Mouse (Mus musculus) MEL (cell line): ENCODE measurements at regions not wholly inside any gene's neighbourhood (a gene's known extent, or its start where the extent isn't known, plus 50 kb on each side); places are given as distances from the start of the nearest gene placed in this dataset.

Experiments used
- DNase-seq: peaks from one replicate; pipeline ENCODE4 v3.0.0; 2011; ENCODE audit warnings: low read depth, low spot score
- H3K27ac ChIP-seq: 2 replicates; pipeline ENCODE4 v1.5.1; 2012; ENCODE audit warnings: low read depth, mild to moderate bottlenecking, control low read depth, low read length, moderate library complexity; ENCODE audit not compliant: control insufficient read depth
- H3K27me3 ChIP-seq, 2 experiments: fragments of 150-350 bp in 1 of 2; sonication (generic) in 1 of 2; 2 replicates each; pipeline ENCODE4 v1.6.1; 2012; ENCODE audit warnings: low read length in 2 of 2, mild to moderate bottlenecking in 2 of 2, improper control_type of control experiment in 1 of 2, moderate library complexity in 1 of 2; ENCODE audit not compliant: insufficient read depth in 2 of 2, control insufficient read depth in 1 of 2
- H3K36me3 ChIP-seq, 2 experiments: 2 replicates each; pipeline ENCODE4 v1.6.1; 2012 to 2014; ENCODE audit warnings: low read length in 2 of 2, improper control_type of control experiment in 1 of 2, inconsistent platforms in 1 of 2, mild to moderate bottlenecking in 1 of 2; ENCODE audit not compliant: insufficient read depth in 2 of 2, control insufficient read depth in 1 of 2
- H3K4me1 ChIP-seq, 2 experiments: fragments of 150-350 bp in 1 of 2; sonication (generic) in 1 of 2; 2 replicates each; pipeline ENCODE4 v1.6.1; 2012; ENCODE audit warnings: low read length in 2 of 2, improper control_type of control experiment in 1 of 2, mild to moderate bottlenecking in 1 of 2; ENCODE audit not compliant: insufficient read depth in 2 of 2, control insufficient read depth in 1 of 2
- H3K4me3 ChIP-seq, 2 experiments: fragments of 150-350 bp in 1 of 2; sonication (generic) in 1 of 2; 2 replicates each; pipeline ENCODE4 v1.5.1; 2012; ENCODE audit warnings: low read depth in 2 of 2, low read length in 2 of 2, mild to moderate bottlenecking in 2 of 2, moderate library complexity in 2 of 2, control low read depth in 1 of 2, improper control_type of control experiment in 1 of 2; ENCODE audit not compliant: control insufficient read depth in 1 of 2, insufficient read depth in 1 of 2
- H3K79me2 ChIP-seq: 2 replicates; pipeline ENCODE4 v1.6.1; 2012; ENCODE audit warnings: mild to moderate bottlenecking, low read length, moderate library complexity; ENCODE audit not compliant: control insufficient read depth, poor library complexity, insufficient read depth
- H3K9ac ChIP-seq: 2 replicates; pipeline ENCODE4 v1.6.1; 2012; ENCODE audit warnings: low read depth, mild to moderate bottlenecking, control low read depth, low read length, moderate library complexity; ENCODE audit not compliant: control insufficient read depth, poor library complexity, severe bottlenecking
- H3K9me3 ChIP-seq: fragments of 150-350 bp; sonication (generic); replicated peaks from 2 replicates; pipeline ENCODE4 v1.6.1; 2012; ENCODE audit warnings: mild to moderate bottlenecking, low read length, improper control_type of control experiment, moderate library complexity; ENCODE audit not compliant: insufficient read depth
- CHD1 ChIP-seq: IDR thresholded peaks from 2 replicates; pipeline ENCODE4 v1.6.1; 2012; ENCODE audit warnings: low read depth, mild to moderate bottlenecking, inconsistent platforms, low read length, improper control_type of control experiment
- CTCF ChIP-seq, 3 experiments: IDR thresholded peaks in 2 of 3; conservative IDR thresholded peaks in 1 of 3; 2 replicates each; pipeline ENCODE4 v1.5.1; 2011 to 2012; ENCODE audit warnings: low read length in 3 of 3, low read depth in 2 of 3, mild to moderate bottlenecking in 2 of 3, improper control_type of control experiment in 1 of 3, inconsistent platforms in 1 of 3, mixed read lengths in 1 of 3, moderate library complexity in 1 of 3; ENCODE audit not compliant: control insufficient read depth in 1 of 3, insufficient read depth in 1 of 3, poor library complexity in 1 of 3, severe bottlenecking in 1 of 3
- EP300 ChIP-seq, 2 experiments: IDR thresholded peaks; 2 replicates each; pipeline ENCODE4 v1.6.1; 2011; ENCODE audit warnings: improper control_type of control experiment in 2 of 2, low read length in 2 of 2, low read depth in 1 of 2, mild to moderate bottlenecking in 1 of 2
- GATA1 ChIP-seq: IDR thresholded peaks from 2 replicates; pipeline ENCODE4 v1.6.1; 2011; ENCODE audit warnings: low read depth, low read length, improper control_type of control experiment
- KAT2A ChIP-seq: conservative IDR thresholded peaks from 2 replicates; pipeline ENCODE4 v1.6.1; 2012; ENCODE audit warnings: low read depth, low read length, improper control_type of control experiment, inconsistent platforms
- MAFK ChIP-seq: IDR thresholded peaks from 2 replicates; pipeline ENCODE4 v1.6.1; 2011; ENCODE audit warnings: low read depth, mild to moderate bottlenecking, low read length, improper control_type of control experiment, borderline replicate concordance
- MAX ChIP-seq: IDR thresholded peaks from 2 replicates; pipeline ENCODE4 v1.6.1; 2011; ENCODE audit warnings: low read length, improper control_type of control experiment
- MYB ChIP-seq: IDR thresholded peaks from 2 replicates; pipeline ENCODE4 v1.6.1; 2011; ENCODE audit warnings: mild to moderate bottlenecking, low read depth, low read length, improper control_type of control experiment
- MYC ChIP-seq: IDR thresholded peaks from 2 replicates; pipeline ENCODE4 v1.6.1; 2011; ENCODE audit warnings: low read depth, mild to moderate bottlenecking, low read length, improper control_type of control experiment, moderate library complexity
- NELFE ChIP-seq: IDR thresholded peaks from 2 replicates; pipeline ENCODE4 v1.6.1; 2011; ENCODE audit warnings: low read depth, low read length, improper control_type of control experiment
- NRF1 ChIP-seq: IDR thresholded peaks from 2 replicates; pipeline ENCODE4 v1.6.1; 2014; ENCODE audit warnings: low read depth, mild to moderate bottlenecking, inconsistent platforms, low read length, improper control_type of control experiment, moderate library complexity; ENCODE audit not compliant: poor library complexity, insufficient read depth, severe bottlenecking
- POLR2AphosphoS2 ChIP-seq: IDR thresholded peaks from 2 replicates; pipeline ENCODE4 v1.6.1; 2011; ENCODE audit warnings: low read length, improper control_type of control experiment
- POLR2AphosphoS5 ChIP-seq: IDR thresholded peaks from 2 replicates; pipeline ENCODE4 v1.6.1; 2012; ENCODE audit warnings: low read depth, borderline replicate concordance, mild to moderate bottlenecking, inconsistent platforms, low read length, moderate library complexity, mixed read lengths
- RAD21 ChIP-seq: IDR thresholded peaks from 2 replicates; pipeline ENCODE4 v1.6.1; 2011; ENCODE audit warnings: mild to moderate bottlenecking, low read depth, low read length, improper control_type of control experiment
- SMC3 ChIP-seq: IDR thresholded peaks from 2 replicates; pipeline ENCODE4 v1.6.1; 2011; ENCODE audit warnings: low read depth, low read length, improper control_type of control experiment
- TBP ChIP-seq: IDR thresholded peaks from 2 replicates; pipeline ENCODE4 v1.8.0; 2011; ENCODE audit warnings: low read depth, low read length, improper control_type of control experiment
- TCF12 ChIP-seq: IDR thresholded peaks from 2 replicates; pipeline ENCODE4 v1.6.1; 2014; ENCODE audit warnings: low read depth, mild to moderate bottlenecking, inconsistent platforms, low read length, improper control_type of control experiment, moderate library complexity
- ZMIZ1 ChIP-seq: IDR thresholded peaks from 2 replicates; pipeline ENCODE4 v1.6.1; 2012; ENCODE audit warnings: low read depth, mild to moderate bottlenecking, inconsistent platforms, low read length, improper control_type of control experiment, moderate library complexity

- Histone ChIP-seq H3K36me3 (no peaks in the 10 kb centered on the region), H3K4me1 (no peaks in the 10 kb centered on the region), H3K27me3 (peaks cover 0 to 1% of the 10 kb centered on the region in 2 experiments; a peak in 1 of 4 replicates), H3K4me3 (no peak overlapping the region), H3K9ac (no peak overlapping the region), H3K27ac (no peak overlapping the region), H3K9me3 (no peaks in the 10 kb centered on the region), H3K79me2 (no peaks in the 10 kb centered on the region)
- no peak for TF ChIP-seq TBP
- TF ChIP-seq NRF1: no peak
- no peak for TF ChIP-seq MYB
- TF ChIP-seq ZMIZ1: no peak
- TF ChIP-seq CTCF (IDR thresholded peaks at IDR 0.05 in 2 of 3, conservative IDR thresholded peaks at IDR 0.05 in 1 of 3; ENCODE audit: control insufficient read depth in 1 of 3, insufficient read depth in 1 of 3, low read depth in 2 of 3, low read length in 3 of 3, poor library complexity in 1 of 3, severe bottlenecking in 1 of 3): no peak
- DNase-seq: peak; percentile 13
Measured at GRCm38 (mm10) chr3:36340889-36341533, 118.9 kb upstream of the Qrfpr start.

- Histone ChIP-seq H3K9me3 (no peaks in the 10 kb centered on the region), H3K27me3 (no peaks in the 10 kb centered on the region; a peak in 1 of 4 replicates), H3K27ac (no peak overlapping the region)
- TF ChIP-seq KAT2A (no peak), POLR2AphosphoS2 (no peak), MAX (no peak), SMC3 (no peak), RAD21 (no peak), GATA1 (no peak), MYC (no peak), EP300 (IDR thresholded peaks at IDR 0.05; ENCODE audit: low read depth in 1 of 2, low read length in 2 of 2) (no peak), ZMIZ1 (no peak), POLR2AphosphoS5 (no peak), TCF12 (no peak), MYB (no peak), NELFE (no peak), CHD1 (no peak), MAFK (no peak)
- TF ChIP-seq, all 39 proteins: peak for 0
- Histone ChIP-seq H3K4me3 (no peak overlapping the region), H3K9ac (no peak overlapping the region), H3K36me3 (no peaks in the 10 kb centered on the region), H3K4me1 (no peaks in the 10 kb centered on the region), H3K79me2 (no peaks in the 10 kb centered on the region)
- no peak for DNase-seq
Measured at GRCm38 (mm10) chr3:36339656-36340055, 117.5 kb upstream of the Qrfpr start.
